Mouse (Mus musculus) heart, adult 18-20 months (tissue): ENCODE measurements around the gene Ltbp4. TPM values are rescaled to one million over a fixed set of nuclear protein-coding genes. Genes with fewer than 3 reads are reported as not detected.

Source experiments
- DNase-seq, 2 experiments: peaks; one replicate each; pipeline ENCODE4 v3.0.0; 2021 to 2022; ENCODE audit warnings: mixed read lengths in 1 of 2
- total RNA-seq, 2 experiments: library from RNA; stranded (reverse); gene quantifications; 2 replicates each; pipeline ENCODE4 v1.2.3; 2021

Gene Ltbp4
- total RNA-seq, 2 experiments from 2014 or later, result 185 to 206 TPM

GRCm38 (mm10) chr7:27259271-27259721, 78.2 kb downstream of the Ltbp4 start:
- peak in 1 of 2 experiments; percentile 49 for DNase-seq

GRCm38 (mm10) chr7:27258205-27258899, 79.1 kb downstream of the Ltbp4 start, which contains the start of gene Numbl:
Numbl (plus strand) TSS chr7:27258433.
- DNase-seq, result peak; percentile 93 to 96

- no peak for DNase-seq
These were observed 79.7 kb downstream of the Ltbp4 start for GRCm38 (mm10) chr7:27257852-27258204.

- DNase-seq, result peak; percentile 47 to 64
These were observed 80.2 kb downstream of the Ltbp4 start for GRCm38 (mm10) chr7:27257046-27257851.

- peak in 1 of 2 experiments; percentile 33 for DNase-seq
These were observed 81.8 kb downstream of the Ltbp4 start for GRCm38 (mm10) chr7:27255721-27256120.

Other genes starting within 250 kb of the Ltbp4 start
- 10 to 100 TPM in 1 of 2 experiments, under 1 TPM in 1; 0.92 to 47.3 TPM for gene Cyp2f2, start 217.8 kb downstream of the Ltbp4 start, total RNA-seq
- not detected for gene Cyp2t4, start 184.0 kb downstream of the Ltbp4 start, total RNA-seq
- gene Egln2, start 170.9 kb downstream of the Ltbp4 start, total RNA-seq, result 10 to 100 TPM; 58.6 to 60.1 TPM
- gene Rab4b, start 158.8 kb downstream of the Ltbp4 start, total RNA-seq, result 10 to 100 TPM; 10.5 to 11.6 TPM
- not detected for gene Gm21983, start 156.6 kb downstream of the Ltbp4 start, total RNA-seq
- gene Mia, start 156.5 kb downstream of the Ltbp4 start, total RNA-seq, result under 1 TPM in 1 of 2 experiments, not detected in 1; 0.57 TPM
- 10 to 100 TPM; 10.8 to 15.7 TPM for gene BC024978, start 141.9 kb downstream of the Ltbp4 start, total RNA-seq
- gene Snrpa, start 141.4 kb downstream of the Ltbp4 start, total RNA-seq, result 10 to 100 TPM; 40.1 to 40.2 TPM
- 1 to 10 TPM; 4.6 TPM for gene Itpkc, start 109.0 kb downstream of the Ltbp4 start, total RNA-seq
- 10 to 100 TPM in 1 of 2 experiments, 1 to 10 TPM in 1; 9.8 to 11.3 TPM for gene Coq8b, start 104.7 kb downstream of the Ltbp4 start, total RNA-seq
- gene Numbl, start 79.3 kb downstream of the Ltbp4 start, total RNA-seq, result 1 to 10 TPM; 2.4 to 3.3 TPM
- 1 to 10 TPM; 5.6 to 6.3 TPM for gene Shkbp1, start 18.3 kb upstream of the Ltbp4 start, total RNA-seq
- gene Gm20479, start 19.7 kb upstream of the Ltbp4 start, total RNA-seq, result not detected
- gene Sptbn4, start 110.0 kb upstream of the Ltbp4 start, total RNA-seq, result under 1 TPM; 0.30 to 0.31 TPM
- gene Blvrb, start 110.3 kb upstream of the Ltbp4 start, total RNA-seq, result 10 to 100 TPM; 32.4 to 34.3 TPM
- gene Sertad3, start 136.1 kb upstream of the Ltbp4 start, total RNA-seq, result 1 to 10 TPM; 3.3 to 4.3 TPM
- 1 to 10 TPM; 8.0 to 9.3 TPM for gene Sertad1, start 149.2 kb upstream of the Ltbp4 start, total RNA-seq
- gene Prx, start 161.6 kb upstream of the Ltbp4 start, total RNA-seq, result under 1 TPM; 0.57 to 0.62 TPM
- gene Hipk4, start 185.6 kb upstream of the Ltbp4 start, total RNA-seq, result under 1 TPM in 1 of 2 experiments, not detected in 1; 0.10 TPM
- gene Pld3, start 215.5 kb upstream of the Ltbp4 start, total RNA-seq, result 10 to 100 TPM; 29.8 to 30.9 TPM
- gene 2310022A10Rik, start 215.5 kb upstream of the Ltbp4 start, total RNA-seq, result 10 to 100 TPM; 63.8 to 64.7 TPM